Mouse (Mus musculus) G1E (cell line): ENCODE data around the gene Lhx4.

Source experiments
- CTCF ChIP-seq: IDR thresholded peaks from 2 replicates; pipeline ENCODE4 v1.5.1; 2012; ENCODE audit warnings: low read depth, low read length, inconsistent platforms, mixed read lengths
- GATA1 ChIP-seq: IDR thresholded peaks from 2 replicates; pipeline ENCODE4 v1.6.1; 2012; ENCODE audit warnings: borderline replicate concordance, low read length, inconsistent platforms, mixed read lengths

GRCm38 (mm10) chr1:155718851-155719250, 32.6 kb downstream of the Lhx4 start:
- no peak for TF ChIP-seq CTCF
- no peak for TF ChIP-seq GATA1
